Mouse (Mus musculus): Measurements from ENCODE around the gene Nek3.

Nek3 gene

DNA sequence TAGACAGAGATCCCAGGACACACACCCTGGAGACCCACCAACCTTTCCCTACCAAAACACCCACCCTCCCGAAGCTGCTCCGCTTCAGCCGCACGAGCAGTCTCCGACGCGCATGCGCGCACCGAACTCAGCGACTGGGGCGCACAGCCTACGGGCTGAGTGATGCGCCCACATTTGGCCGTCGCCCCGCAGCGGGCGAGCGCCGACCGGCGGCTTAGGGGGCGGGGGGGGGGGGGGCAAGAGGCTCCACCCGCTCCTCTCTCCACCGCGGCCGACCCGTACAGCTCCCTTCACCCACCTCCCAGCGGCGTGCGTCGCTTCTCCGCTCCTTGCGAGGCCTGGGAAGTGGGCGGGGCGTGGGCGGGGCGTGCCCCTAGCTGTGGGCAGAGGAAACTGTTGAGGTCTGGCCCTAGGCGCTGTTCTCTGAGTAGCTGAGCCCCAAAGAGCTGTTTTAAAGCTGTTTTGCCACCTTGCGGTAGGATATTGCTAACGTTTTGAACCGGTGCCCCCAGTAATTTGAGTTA lies at the start of gene Nek3:
Gene Nek3 (minus strand): TSS at position 356 of the 524 bp plus-strand sequence.
- peak; percentile 85 for DNase-seq

DNA sequence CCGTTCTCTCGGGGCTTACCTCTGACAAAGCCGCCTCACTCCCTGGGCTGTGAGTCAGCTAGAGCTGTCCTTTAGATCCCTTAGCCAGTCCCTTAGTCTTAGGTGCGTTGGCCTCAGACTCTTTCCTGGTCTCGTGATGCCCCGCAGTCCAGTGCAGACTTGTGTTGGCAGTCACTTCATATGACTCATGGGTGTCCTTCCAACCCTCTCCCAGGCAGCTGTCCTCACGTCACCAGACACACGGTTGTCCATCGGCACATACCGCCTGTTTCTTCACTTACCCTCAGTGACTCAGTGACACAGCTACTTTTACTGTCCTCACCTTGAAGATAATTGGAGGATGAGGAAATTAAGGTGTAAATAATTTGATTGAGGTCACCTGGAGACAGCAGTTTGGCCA lies 48.6 kb upstream of the Nek3 start:
- DNase-seq, result no peak

DNA sequence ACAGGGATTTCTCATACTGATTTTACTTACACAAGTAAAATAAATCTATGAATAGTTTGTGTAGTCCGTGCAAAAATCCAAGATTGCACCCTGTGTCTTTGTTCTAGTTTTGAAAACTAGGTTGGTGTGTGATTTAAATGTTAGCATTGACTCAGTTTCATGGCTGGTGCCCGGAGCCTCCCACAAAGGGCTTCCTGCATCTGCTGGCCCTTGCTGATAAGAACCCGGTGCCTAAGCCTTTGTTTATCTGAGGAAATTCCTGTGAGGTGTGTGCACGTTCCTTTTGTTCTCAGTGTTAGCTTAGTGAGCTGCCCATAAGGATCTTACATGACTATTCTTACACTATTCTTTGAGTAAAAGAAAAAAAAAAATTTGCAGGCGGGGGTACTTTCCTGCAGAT lies 42.8 kb upstream of the Nek3 start:
- peak; percentile 45 for DNase-seq

DNA sequence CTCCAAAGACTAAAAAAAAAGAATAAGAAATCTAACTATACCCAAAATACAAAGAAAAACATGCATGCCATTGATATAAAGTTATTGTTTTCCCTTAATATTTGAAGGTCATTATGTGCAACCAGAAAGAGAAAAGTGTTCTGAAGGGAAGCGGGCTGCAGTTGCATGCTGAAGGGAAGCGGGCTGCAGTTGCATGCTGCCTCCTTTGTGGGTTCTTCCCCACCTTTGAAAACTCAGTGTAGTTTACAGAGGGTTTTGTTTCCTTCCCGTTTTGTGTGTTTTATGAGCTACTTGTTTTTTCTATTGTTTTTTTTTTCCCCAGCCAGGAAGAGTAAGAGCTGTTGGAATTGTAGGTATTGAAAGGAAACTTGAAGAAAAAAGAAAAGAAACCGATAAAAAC lies 41.3 kb upstream of the Nek3 start:
- no peak for DNase-seq

DNA sequence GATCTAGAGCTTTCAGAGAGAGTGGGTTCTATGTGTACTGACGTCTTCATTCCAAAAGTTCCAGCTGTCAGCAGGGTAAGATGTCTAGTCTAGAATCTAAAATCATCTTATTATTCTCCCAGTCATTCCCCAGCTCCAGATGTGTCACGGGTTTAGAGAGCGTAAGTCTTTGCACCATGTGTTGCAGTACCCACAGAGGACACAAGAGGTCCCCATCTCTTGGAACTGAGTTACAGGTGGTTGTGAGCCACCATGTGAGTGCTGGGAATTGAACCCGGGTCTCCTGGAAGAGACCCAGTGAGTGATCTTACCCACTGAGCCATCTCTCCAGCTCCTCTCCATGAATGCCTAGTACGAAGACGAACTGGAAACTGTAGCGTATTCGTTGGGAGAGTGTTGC lies 33.2 kb upstream of the Nek3 start:
- no peak for DNase-seq

DNA sequence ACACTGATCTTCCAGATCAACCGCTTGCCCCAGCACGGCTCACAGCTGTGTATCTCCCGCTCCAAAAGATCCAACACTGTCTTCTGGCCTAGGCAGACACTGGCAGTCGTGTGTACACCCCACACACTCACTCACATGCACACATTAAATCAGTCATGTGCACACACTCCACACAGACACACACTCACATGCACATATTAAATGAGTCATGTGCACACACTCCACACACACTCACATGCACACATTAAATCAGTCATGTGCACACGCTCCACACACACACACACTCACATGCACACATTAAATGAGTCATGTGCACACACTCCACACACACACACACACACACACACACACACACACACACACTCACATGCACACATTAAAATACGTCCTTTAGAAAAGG lies 31.7 kb upstream of the Nek3 start:
- no peak for DNase-seq

DNA sequence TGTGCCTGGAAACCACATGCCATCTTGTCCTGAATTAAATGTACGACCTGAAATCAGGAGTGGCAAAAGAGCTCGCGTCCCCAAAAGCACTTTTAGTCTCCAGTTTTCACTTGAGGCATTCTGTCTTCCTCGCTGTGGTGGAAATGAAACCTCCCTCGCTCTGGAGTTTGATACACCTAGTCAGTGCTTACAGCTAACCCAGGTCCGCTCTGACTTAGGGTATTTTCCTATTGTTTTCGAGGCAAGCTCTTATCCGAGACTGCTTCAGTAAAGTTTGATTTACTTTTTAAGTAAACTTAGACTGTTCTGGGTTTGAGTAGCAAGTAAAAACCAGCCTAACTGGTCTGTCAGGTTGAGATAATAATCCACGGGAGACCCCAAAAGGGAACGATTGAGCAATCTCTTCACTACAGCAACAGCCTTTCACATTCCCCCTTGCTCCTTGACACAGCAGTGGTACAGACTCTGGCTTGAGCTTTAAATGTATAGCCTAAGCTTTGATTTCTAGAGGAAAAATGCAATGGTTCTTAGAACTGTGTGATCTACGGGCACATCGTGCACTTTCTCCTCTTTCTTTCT lies 27.3 kb upstream of the Nek3 start:
- DNase-seq, result peak; percentile 39

DNA sequence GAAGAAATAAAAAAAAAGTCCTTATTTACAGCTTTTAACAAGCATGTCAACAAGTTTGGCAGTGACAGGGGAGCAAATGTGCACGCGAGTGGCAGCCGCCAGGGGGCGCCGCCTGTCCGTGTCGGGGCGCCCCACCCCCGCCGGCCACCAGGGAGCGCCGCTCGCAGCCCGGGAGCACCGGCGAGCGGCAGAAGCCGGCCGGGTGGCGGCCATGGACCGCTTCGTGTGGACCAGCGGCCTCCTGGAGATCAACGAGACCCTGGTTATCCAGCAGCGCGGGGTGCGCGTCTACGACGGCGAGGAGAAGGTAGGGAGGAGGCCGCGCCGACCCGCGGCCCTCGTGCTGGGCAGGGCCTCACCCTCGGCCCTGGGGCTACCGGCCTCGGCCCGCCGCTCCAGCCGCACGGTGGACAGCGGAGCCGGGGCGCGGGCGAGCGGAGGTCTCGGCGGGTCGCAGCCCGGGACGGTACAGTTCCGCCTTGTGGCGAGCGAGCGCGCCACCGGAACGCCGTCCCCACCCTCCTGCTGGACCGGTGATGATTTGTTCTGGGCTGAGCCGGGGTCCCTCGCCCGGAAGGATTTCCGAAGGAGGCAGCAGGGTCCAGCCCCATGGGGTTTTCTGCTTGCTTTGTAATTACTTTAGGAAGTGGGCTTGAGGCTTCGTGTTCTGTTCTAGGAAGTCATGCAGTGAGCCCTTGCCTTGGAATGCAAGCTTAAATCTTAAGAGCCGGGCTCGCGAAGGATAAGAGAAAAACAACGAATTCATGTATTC lies 26.6 kb upstream of the Nek3 start, which contains the start of gene Vps36:
Gene Vps36 (plus strand): TSS at position 150 of the 772 bp plus-strand sequence.
- DNase-seq, result peak; percentile 92

DNA sequence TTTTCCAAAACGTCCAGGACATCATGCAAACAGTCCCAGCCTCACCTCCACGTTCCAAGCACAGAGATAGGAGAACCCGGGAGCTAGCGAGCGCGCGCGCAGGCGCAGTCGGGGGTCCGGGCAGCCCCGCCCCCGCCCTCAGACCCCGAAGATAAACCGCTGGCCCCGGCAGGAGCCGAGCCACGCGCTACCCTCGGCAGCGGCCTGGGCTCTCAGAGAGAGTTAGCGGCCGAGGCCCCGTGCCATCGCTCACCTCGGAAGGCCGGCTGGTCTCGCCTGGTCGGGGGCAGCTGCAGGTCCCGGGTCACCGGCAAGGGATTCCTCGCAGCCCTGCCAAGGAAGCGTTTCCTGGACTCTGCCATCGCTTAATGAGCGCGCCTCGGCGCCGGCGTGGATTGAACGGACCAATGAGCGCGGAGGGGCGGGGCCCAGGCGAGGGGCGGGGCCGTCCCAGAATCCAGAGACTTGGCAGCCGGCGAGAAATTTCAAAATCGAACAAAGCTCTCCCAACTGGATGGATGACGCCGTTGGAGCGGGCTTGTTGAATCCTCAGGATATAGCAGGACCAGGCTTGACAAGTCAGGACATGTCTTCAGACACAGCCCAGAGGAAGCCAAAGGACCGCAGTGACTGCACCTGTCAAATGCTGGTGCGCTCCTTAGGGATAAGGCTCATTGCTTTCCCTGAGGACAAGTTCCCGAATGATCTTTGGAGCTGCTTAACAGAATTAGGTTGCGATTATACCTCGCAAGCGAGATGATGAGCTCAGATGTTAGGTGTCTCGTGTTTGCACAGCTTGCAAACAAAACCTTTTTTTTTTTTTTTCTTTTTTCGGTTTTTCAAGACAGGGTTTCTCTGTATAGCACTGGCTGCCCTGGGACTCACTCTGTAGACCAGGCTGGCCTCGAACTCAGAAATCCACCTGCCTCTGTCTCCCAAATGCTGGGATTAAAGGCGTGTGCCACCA lies 19.5 kb upstream of the Nek3 start, which contains the start of gene Ckap2:
Gene Ckap2 (minus strand): TSS at position 389 of the 967 bp plus-strand sequence.
- DNase-seq, result peak; percentile 91

DNA sequence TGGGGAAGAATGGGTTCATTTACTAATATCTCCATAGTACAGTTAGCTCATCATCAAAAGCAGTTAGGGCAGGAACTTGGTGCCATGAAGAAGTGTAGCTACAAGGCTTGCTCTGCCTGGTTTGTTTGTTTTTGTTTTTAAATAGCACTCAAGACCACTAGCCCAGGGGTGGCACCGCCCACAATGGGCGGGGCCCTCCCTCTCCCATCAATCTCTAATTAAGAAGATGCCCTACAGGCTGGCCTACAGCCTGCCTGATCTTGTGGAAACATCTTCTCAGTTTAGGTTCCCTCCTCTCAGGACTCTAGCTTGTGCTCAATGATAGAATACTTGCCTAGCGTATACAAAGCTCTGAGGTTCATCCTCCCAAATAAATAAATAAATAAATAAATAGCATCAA lies 18.6 kb upstream of the Nek3 start:
- no peak for DNase-seq

DNA sequence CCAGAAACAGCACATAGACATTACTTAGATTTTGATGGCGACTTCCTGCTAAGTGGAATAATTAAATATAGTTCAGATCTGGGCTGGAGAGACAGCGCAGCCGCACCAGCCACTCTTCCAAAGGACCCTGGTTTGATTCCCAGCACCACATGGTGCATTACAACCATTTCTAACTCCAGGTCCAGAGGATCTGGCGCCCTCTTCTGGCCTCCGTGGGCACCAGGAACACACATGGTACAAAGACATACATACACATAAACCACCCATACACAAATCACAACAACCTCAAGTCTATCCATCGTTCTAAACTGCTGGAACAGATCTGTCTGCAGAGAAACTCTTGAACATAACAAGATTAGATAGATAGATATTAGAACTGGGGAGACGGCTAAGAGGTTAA lies 9.7 kb upstream of the Nek3 start:
- no peak for DNase-seq

DNA sequence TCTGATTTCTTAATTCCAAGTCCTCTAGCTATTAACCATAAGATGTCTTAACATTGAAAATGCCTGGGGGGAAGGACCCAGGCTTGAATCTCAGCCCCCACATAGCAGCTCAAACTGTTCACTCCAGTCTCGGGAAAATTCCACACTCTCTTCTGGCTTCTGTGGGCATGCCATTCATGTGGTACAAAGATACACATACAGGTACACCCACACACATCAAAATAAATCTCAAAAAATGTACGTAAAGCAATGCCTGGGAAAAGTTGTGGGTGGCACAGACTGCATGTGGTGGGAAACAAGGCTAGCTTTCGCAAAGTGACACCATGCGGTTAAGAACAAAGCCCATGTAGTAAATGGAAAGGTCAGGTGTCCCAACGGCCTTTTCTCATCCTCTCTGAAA lies 2.9 kb upstream of the Nek3 start:
- no peak for DNase-seq

DNA sequence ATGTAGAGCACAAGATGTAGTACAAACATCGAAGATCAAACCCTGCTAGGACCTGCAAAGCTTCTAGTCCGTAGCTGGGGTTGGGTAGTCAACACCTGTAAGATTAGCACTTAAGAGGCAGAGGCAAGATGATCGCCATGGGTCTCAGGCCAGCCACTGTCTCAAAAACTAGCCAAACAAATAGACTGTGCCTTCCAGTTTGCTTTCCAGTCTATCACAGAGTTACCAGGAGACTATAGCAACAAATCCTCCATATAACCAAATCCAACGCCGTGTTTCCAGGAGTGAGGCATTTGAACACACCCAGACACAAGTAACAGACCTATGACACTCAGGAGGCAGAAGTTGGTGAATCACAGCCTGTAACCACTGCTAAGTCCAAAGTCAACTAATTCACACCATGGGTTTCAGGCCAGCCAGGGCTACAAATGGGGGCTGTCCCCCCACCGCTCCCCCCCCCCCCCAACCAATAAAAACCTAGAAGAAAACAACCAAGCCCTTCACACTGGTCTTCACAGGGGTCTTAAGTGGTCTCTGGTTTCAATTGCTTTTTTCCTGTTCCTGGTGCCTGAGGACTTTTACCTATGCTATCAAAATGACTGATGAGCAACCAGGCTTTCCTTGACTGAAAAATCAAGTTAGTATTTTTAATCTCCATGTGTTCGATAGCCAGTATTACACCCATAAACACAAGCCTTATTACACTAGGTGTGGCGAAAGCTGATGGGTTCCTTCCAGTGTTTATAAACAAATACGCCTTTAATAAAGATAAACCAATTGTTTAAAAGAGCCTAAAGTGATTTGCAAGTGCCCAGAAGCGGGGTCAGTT lies 770 bp downstream of the Nek3 start:
- no peak for DNase-seq

DNA sequence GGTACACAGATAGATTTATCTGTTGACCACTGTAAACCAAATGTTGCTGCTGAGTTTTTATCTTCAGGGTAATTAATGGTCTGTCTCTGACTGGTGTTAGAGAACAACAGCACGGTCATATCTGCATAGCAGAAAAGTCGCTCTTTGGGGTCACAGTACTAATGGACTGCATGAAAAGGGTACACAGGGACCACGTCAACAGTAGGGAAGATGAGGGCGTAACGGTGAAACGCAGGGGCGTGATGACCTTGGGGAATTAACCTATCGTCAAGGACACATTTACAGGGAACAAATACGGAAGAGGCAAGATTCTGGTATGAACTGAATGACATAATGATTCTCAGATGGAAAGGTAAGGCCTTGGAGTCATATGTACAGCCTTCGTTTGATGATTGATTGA lies 1.8 kb downstream of the Nek3 start:
- no peak for DNase-seq

DNA sequence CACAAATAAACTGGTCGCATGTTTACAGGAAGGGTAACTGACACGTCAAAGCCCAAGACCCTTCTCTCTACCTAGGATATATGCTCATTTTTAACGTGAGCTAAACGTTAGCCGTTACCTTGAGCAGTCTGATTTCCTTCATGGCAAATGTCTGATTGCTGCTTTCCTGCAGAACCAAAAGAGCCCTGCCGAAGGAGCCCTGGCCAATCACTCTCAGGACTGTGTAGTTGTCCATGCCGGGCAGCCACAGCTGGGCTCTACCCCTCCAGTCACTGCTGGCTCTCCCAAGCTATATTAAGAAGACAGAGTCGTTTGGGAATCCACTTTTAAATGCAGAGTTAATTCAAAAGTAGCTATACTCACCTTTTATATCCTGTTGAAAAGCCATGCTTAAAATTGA lies 4.0 kb downstream of the Nek3 start:
- DNase-seq, result no peak

DNA sequence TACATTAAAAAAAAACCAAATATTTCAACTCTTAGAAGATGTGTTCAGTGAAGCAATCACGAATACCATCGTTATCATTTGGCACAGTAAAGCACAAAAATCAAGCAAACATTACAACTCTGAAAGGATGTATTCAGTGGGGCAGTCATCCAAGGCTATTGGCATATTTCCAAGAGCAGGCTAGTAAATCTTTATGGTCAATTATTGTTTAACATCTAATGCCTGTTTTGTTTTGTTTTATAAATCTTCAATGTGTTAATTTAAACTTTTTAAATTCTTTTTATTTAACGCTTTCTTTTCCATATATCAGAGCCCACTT lies 15.9 kb downstream of the Nek3 start:
- no peak for DNase-seq

DNA sequence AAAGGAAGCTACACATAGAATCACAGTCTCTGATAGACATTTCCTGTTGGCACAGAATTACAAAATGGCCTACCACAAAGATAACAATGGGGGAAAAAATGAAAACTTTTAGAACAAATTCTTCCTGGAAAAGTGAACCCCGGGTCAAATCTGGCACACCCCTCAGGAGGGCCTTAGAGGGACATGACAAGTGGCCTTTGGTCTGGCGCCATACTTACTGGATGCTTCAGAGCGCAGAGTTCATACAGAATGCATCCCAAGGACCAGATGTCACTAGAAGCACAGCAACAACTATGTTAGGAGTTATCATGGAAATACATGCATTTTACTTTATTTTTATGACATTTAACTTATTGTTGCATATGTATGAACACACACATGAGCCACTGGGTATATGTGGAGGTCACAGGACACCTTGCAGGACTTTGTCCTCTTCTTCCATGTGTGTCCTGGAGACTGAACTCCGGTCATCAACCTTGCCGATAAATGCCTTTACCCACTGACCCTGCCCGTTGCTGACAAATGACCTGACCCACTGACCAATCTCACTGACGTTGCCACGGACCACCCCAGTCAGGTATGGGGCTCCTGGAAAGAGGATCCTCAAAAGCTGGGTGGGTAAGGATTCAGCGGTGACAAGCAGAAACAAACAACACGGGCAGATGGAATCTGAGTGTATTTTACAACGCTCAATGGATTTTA lies 16.4 kb downstream of the Nek3 start:
- DNase-seq, result no peak

DNA sequence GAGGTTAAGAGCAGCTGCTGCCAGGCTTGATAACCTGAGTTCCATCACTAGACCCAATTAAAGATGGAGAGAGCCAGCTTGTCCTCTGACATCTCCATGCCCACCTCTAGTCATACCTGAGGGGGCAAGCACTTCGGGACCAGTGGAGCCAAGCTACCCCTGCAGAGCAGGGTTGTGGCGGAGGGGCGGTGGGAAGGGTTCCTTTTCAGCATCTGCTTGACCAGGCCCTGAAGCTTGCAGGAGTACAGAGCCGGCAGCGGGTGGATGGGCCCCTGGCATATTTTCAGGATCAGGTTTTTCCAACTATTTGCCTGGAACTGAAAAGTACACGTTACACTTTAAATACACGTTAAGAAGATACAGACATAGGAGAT lies 17.9 kb downstream of the Nek3 start:
- DNase-seq, result no peak

DNA sequence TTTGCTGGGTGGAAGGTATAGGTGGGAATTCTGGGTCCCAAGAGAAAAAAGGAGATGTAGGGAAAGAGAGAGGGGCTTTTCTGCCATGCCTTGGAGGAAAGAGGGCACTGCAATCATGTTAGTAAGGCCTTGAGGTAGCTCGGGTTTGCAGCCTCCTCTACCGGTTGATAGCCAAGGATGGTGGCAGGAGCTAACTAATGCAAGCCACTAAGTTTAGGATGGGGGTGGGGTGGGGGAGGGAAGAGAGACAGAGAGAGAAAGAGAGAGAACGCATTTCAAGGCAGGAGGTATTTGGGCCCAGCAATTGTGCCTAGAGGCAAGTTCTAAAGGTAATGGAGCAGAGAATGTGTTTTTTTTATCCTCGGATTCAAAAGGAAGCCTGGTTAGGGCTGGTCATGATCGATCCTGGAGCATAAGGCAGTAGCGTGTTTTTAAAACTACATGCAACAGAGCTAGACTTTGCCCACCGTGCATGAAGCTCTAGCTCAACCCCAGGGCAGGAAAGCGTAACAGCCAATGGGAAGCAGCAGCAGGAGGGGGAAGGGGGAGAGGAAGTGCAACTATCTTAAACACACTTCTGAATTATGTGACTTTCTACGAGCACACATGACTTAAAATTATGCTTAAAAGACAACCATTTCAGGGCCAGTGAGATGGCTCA lies 18.4 kb downstream of the Nek3 start:
- DNase-seq, result no peak

DNA sequence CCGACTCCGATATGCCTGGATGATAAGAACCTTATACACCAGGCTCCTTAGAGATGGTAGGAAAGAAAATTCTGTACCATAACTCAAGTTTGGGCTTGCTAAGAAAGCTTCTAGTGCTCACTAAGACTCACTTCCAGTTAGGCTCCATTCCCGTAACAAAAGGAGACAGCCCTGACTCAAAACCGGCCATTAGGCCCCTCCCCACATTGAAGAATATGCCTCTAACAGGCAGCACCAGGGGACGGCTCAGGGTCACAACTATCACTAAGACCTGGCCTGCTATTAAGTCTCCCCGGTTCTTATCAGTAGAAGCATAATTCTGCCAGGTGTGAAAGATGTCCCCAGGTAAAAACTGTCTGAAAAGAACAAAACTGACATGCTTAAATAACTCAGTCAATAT lies 20.4 kb downstream of the Nek3 start:
- no peak for DNase-seq

DNA sequence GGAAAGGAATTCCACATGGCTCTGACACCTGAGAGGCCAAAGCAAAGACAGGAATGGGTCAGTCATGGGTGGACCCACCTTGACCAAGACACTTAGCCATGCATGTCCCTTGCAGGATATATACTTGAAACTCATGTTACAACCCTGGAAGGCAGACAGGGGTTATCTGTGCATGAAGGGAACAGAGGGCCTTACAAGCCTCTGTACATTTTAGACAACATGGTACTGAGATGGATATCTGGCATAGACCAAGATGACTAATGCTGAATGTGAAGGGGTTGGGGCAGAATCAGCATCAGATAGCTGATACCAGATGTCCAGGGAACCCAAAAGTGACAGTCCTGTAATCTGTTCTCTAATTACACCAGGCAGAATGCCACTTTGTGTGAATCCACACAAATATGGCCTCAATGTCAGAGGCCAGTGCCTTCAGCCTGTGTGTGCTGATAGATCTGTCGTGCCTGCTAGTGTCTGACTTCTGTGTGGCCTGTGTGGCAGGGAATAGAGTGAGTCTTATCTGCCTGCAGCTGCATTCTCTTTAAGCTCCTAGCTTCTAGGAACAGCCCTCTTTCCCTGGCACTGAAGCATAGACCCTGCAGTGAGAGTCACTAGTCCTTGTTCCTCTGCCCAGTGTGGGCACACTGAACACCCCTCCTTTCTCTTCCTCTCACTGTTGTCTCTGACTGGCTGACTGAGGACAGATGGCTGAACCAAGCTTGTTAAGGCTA lies 22.3 kb downstream of the Nek3 start:
- no peak for DNase-seq

Measured in lung, postnatal 14 days (tissue).